Mouse (Mus musculus): ENCODE measurements around the gene Nfatc4.

The Nfatc4 gene

GRCm38 (mm10) chr14:55819845-55820405 lies 3.0 kb upstream of the Nfatc4 start:
- DNase-seq (ENCODE audit: extremely low read depth, insufficient read length, low spot score) = no peak

- DNase-seq (ENCODE audit: extremely low read depth, insufficient read length, low spot score) = no peak
These were observed 2.4 kb upstream of the Nfatc4 start for GRCm38 (mm10) chr14:55820576-55820975.

- peak; percentile 60 for DNase-seq (ENCODE audit: extremely low read depth, insufficient read length, low spot score)
These were observed 431 bp upstream of the Nfatc4 start for GRCm38 (mm10) chr14:55822435-55822990.

GRCm38 (mm10) chr14:55824001-55824480 lies 1.1 kb downstream of the Nfatc4 start:
- DNase-seq (ENCODE audit: extremely low read depth, insufficient read length, low spot score) = no peak

- DNase-seq (ENCODE audit: extremely low read depth, insufficient read length, low spot score) = no peak
These were observed 1.7 kb downstream of the Nfatc4 start for GRCm38 (mm10) chr14:55824481-55825215.

- DNase-seq (ENCODE audit: extremely low read depth, insufficient read length, low spot score) = no peak
These were observed 2.5 kb downstream of the Nfatc4 start for GRCm38 (mm10) chr14:55825216-55826051.

- DNase-seq (ENCODE audit: extremely low read depth, insufficient read length, low spot score) = no peak
These were observed 3.2 kb downstream of the Nfatc4 start for GRCm38 (mm10) chr14:55826142-55826541.

GRCm38 (mm10) chr14:55826551-55827340 lies 3.8 kb downstream of the Nfatc4 start:
- DNase-seq (ENCODE audit: extremely low read depth, insufficient read length, low spot score) = no peak

- DNase-seq (ENCODE audit: extremely low read depth, insufficient read length, low spot score) = no peak
These were observed 5.8 kb downstream of the Nfatc4 start for GRCm38 (mm10) chr14:55828716-55829263.

- no peak for DNase-seq (ENCODE audit: extremely low read depth, insufficient read length, low spot score)
These were observed 6.9 kb downstream of the Nfatc4 start for GRCm38 (mm10) chr14:55829854-55830253.

- no peak for DNase-seq (ENCODE audit: extremely low read depth, insufficient read length, low spot score)
These were observed 7.4 kb downstream of the Nfatc4 start for GRCm38 (mm10) chr14:55830331-55830730.

- DNase-seq (ENCODE audit: extremely low read depth, insufficient read length, low spot score) = no peak
These were observed 10.2 kb downstream of the Nfatc4 start for GRCm38 (mm10) chr14:55833126-55833525.

GRCm38 (mm10) chr14:55834808-55835533 lies 12.0 kb downstream of the Nfatc4 start:
- DNase-seq (ENCODE audit: extremely low read depth, insufficient read length, low spot score) = no peak

GRCm38 (mm10) chr14:55838312-55838711 lies 15.4 kb downstream of the Nfatc4 start:
- no peak for DNase-seq (ENCODE audit: extremely low read depth, insufficient read length, low spot score)

GRCm38 (mm10) chr14:55838740-55839139 lies 15.8 kb downstream of the Nfatc4 start:
- DNase-seq (ENCODE audit: extremely low read depth, insufficient read length, low spot score) = no peak

- DNase-seq (ENCODE audit: extremely low read depth, insufficient read length, low spot score) = no peak
These were observed 18.0 kb downstream of the Nfatc4 start for GRCm38 (mm10) chr14:55840853-55841366.

- DNase-seq (ENCODE audit: extremely low read depth, insufficient read length, low spot score) = no peak
These were observed 19.9 kb downstream of the Nfatc4 start for GRCm38 (mm10) chr14:55842794-55843193.

- DNase-seq (ENCODE audit: extremely low read depth, insufficient read length, low spot score) = no peak
These were observed 22.8 kb downstream of the Nfatc4 start for GRCm38 (mm10) chr14:55845506-55846294.
